Mouse (Mus musculus) olfactory bulb, adult 2 months (tissue): ENCODE data around the gene Foxp1.

Source experiments
- CTCF ChIP-seq: fragments of 200-500 bp; IDR thresholded peaks from 2 replicates; pipeline ENCODE4 v1.5.1; 2012; ENCODE audit warnings: low read depth, mild to moderate bottlenecking, low read length, moderate library complexity; ENCODE audit not compliant: insufficient read depth
- POLR2A ChIP-seq: fragments of 200-500 bp; IDR thresholded peaks from 2 replicates; pipeline ENCODE4 v1.6.1; 2012; ENCODE audit warnings: mild to moderate bottlenecking, low read depth, low read length, moderate library complexity; ENCODE audit not compliant: insufficient read depth

- no peak for TF ChIP-seq CTCF
- TF ChIP-seq POLR2A, result no peak
Measured at GRCm38 (mm10) chr6:99295495-99295894, 227.0 kb downstream of the Foxp1 start.
